Mouse (Mus musculus) C2C12 (cell line): ENCODE measurements around the gene Nhlrc3. TPM values are rescaled to one million over a fixed set of nuclear protein-coding genes. Genes with fewer than 3 reads are reported as not detected.

Source experiments
- H3K27me3 ChIP-seq: one replicate; pipeline ENCODE4 v1.6.1; 2011; ENCODE audit not compliant: control insufficient read depth, insufficient read depth, insufficient read length
- H3K36me3 ChIP-seq: one replicate; pipeline ENCODE4 v1.6.1; 2011; ENCODE audit not compliant: control insufficient read depth, insufficient read depth
- H3K4me3 ChIP-seq: one replicate; pipeline ENCODE4 v1.5.1; 2011; ENCODE audit warnings: mild to moderate bottlenecking, control low read depth; ENCODE audit not compliant: poor library complexity, insufficient read depth, severe bottlenecking
- H3K79me2 ChIP-seq: one replicate; pipeline ENCODE4 v1.6.1; 2011; ENCODE audit not compliant: control insufficient read depth, insufficient read depth
- H3K79me3 ChIP-seq: one replicate; pipeline ENCODE4 v1.6.1; 2011; ENCODE audit warnings: low read depth, control low read depth
- H3ac ChIP-seq: one replicate; pipeline ENCODE3; 2011; ENCODE audit warnings: low read depth; ENCODE audit not compliant: control insufficient read depth, insufficient read length
- CEBPB ChIP-seq: IDR thresholded peaks from one replicate; pipeline ENCODE4 v1.6.1; 2011; ENCODE audit warnings: low read depth, mild to moderate bottlenecking, control low read depth, moderate library complexity
- CTCF ChIP-seq: IDR thresholded peaks from one replicate; pipeline ENCODE4 v1.5.1; 2011; ENCODE audit not compliant: control insufficient read depth, insufficient read depth, insufficient read length
- FOSL1 ChIP-seq: IDR thresholded peaks from one replicate; pipeline ENCODE4 v1.8.0; 2011; ENCODE audit warnings: mild to moderate bottlenecking, low read length; ENCODE audit not compliant: poor library complexity, insufficient read depth, severe bottlenecking
- MAX ChIP-seq: IDR thresholded peaks from one replicate; pipeline ENCODE4 v1.6.1; 2011; ENCODE audit warnings: mild to moderate bottlenecking, control low read depth
- MYOD1 ChIP-seq: IDR thresholded peaks from one replicate; pipeline ENCODE4 v1.6.1; 2011; ENCODE audit warnings: low read depth; ENCODE audit not compliant: control insufficient read depth, insufficient read length
- MYOG ChIP-seq: IDR thresholded peaks from one replicate; pipeline ENCODE4 v1.6.1; 2011; ENCODE audit not compliant: control insufficient read depth, insufficient read length; ENCODE audit errors: extremely low read depth
- USF1 ChIP-seq: IDR thresholded peaks from one replicate; pipeline ENCODE4 v1.6.1; 2011; ENCODE audit warnings: low read depth, mild to moderate bottlenecking, control low read depth, moderate library complexity
- polyA plus RNA-seq: library from polyadenylated mRNA; unstranded; fragments of >200 nt; fragmentation: generic; extraction: Trizol; gene quantifications from one replicate; pipeline ENCODE4 v1.2.1, GENCODE M21; 2012; ENCODE audit warnings: missing spikeins

The Nhlrc3 gene
- polyA plus RNA-seq, 1 experiment: 3.1 TPM

- TF ChIP-seq MYOD1 (no peak), MAX (no peak), MYOG (no peak), FOSL1 (no peak), CEBPB (no peak), CTCF (no peak), USF1 (no peak)
- Histone ChIP-seq H3K79me3 (no peaks in the 10 kb centered on the region), H3ac (no peak overlapping the region), H3K36me3 (peaks cover 36% of the 10 kb centered on the region), H3K27me3 (no peaks in the 10 kb centered on the region), H3K79me2 (no peaks in the 10 kb centered on the region), H3K4me3 (no peak overlapping the region)
Observed at GRCm38 (mm10) chr3:53483414-53484059, 20.4 kb upstream of the Nhlrc3 start.

- Histone ChIP-seq H3K79me2 (no peaks in the 10 kb centered on the region), H3K36me3 (peaks cover 58% of the 10 kb centered on the region), H3K79me3 (no peaks in the 10 kb centered on the region), H3K4me3 (no peak overlapping the region), H3K27me3 (no peaks in the 10 kb centered on the region), H3ac (no peak overlapping the region)
- TF ChIP-seq USF1: no peak
- TF ChIP-seq MYOG: no peak
- TF ChIP-seq CTCF: no peak
- TF ChIP-seq MAX: no peak
- no peak for TF ChIP-seq MYOD1
- no peak for TF ChIP-seq CEBPB
- TF ChIP-seq FOSL1: no peak
Observed at GRCm38 (mm10) chr3:53478419-53479046, 15.4 kb upstream of the Nhlrc3 start.

GRCm38 (mm10) chr3:53477468-53477867 lies 14.3 kb upstream of the Nhlrc3 start:
- Histone ChIP-seq H3K4me3 (no peak overlapping the region), H3K36me3 (peaks cover 65% of the 10 kb centered on the region), H3ac (no peak overlapping the region), H3K79me2 (no peaks in the 10 kb centered on the region), H3K27me3 (no peaks in the 10 kb centered on the region), H3K79me3 (no peaks in the 10 kb centered on the region)
- no peak for TF ChIP-seq MAX
- no peak for TF ChIP-seq USF1
- no peak for TF ChIP-seq CTCF
- TF ChIP-seq FOSL1: no peak
- TF ChIP-seq MYOD1: no peak

GRCm38 (mm10) chr3:53475889-53476288 lies 12.8 kb upstream of the Nhlrc3 start:
- peaks cover 61% of the 10 kb centered on the region for H3K36me3 ChIP-seq
- no peak overlapping the region for H3ac ChIP-seq
- H3K4me3 ChIP-seq: no peak overlapping the region
- TF ChIP-seq MYOG: no peak
- TF ChIP-seq CTCF: peak; percentile 16
- no peaks in the 10 kb centered on the region for H3K79me3 ChIP-seq
- no peaks in the 10 kb centered on the region for H3K27me3 ChIP-seq
- H3K79me2 ChIP-seq: peaks cover 3% of the 10 kb centered on the region

GRCm38 (mm10) chr3:53474179-53474578 lies 11.0 kb upstream of the Nhlrc3 start:
- H3K79me3 ChIP-seq: peaks cover 9% of the 10 kb centered on the region
- no peak overlapping the region for H3ac ChIP-seq
- peaks cover 56% of the 10 kb centered on the region for H3K36me3 ChIP-seq
- H3K4me3 ChIP-seq: no peak overlapping the region
- no peaks in the 10 kb centered on the region for H3K27me3 ChIP-seq
- H3K79me2 ChIP-seq: peaks cover 20% of the 10 kb centered on the region
- TF ChIP-seq CEBPB (no peak), FOSL1 (no peak), MAX (no peak), MYOG (no peak), USF1 (no peak), MYOD1 (no peak), CTCF (no peak)

- H3K36me3 ChIP-seq: peaks cover 60% of the 10 kb centered on the region
- no peaks in the 10 kb centered on the region for H3K27me3 ChIP-seq
- H3K4me3 ChIP-seq: no peak overlapping the region
- H3K79me2 ChIP-seq: peaks cover 41% of the 10 kb centered on the region
- H3ac ChIP-seq: no peak overlapping the region
- peaks cover 26% of the 10 kb centered on the region for H3K79me3 ChIP-seq
- TF ChIP-seq CTCF (no peak), MYOD1 (no peak), MAX (no peak), FOSL1 (no peak), MYOG (no peak), USF1 (no peak)
Observed at GRCm38 (mm10) chr3:53472061-53472460, 8.9 kb upstream of the Nhlrc3 start.
